Mouse (Mus musculus) lung, adult 2 months (tissue): ENCODE results near the gene Zfp426.

Source experiments
- CTCF ChIP-seq: fragments of 200-500 bp; IDR thresholded peaks from 2 replicates; pipeline ENCODE4 v1.5.1; 2011; ENCODE audit warnings: mild to moderate bottlenecking, low read length, control low read depth; ENCODE audit not compliant: insufficient read depth
- POLR2A ChIP-seq: fragments of 200-500 bp; IDR thresholded peaks from 2 replicates; pipeline ENCODE4 v1.6.1; 2011; ENCODE audit warnings: low read depth, mild to moderate bottlenecking, control low read depth, low read length, borderline replicate concordance; ENCODE audit errors: extremely low read depth

- TF ChIP-seq CTCF (no peak), POLR2A (no peak)
These were observed 3.0 kb downstream of the Zfp426 start for GRCm38 (mm10) chr9:20489536-20489935.
